Mouse (Mus musculus) CD4-positive helper T cell, adult 2 months (primary cell): ENCODE measurements around the gene AU022252.
A peak's percentile ranks its signal among the peaks of the same experiment; 100 is the strongest.

ENCODE experiments used
- DNase-seq: peaks from one replicate; pipeline ENCODE4 v3.0.0-alpha.2; 2012; ENCODE audit warnings: low read depth, missing footprints, low spot score

AU022252 gene

GRCm38 (mm10) chr4:119244468-119245240, 12.1 kb upstream of the AU022252 start:
- DNase-seq: no peak

DNA sequence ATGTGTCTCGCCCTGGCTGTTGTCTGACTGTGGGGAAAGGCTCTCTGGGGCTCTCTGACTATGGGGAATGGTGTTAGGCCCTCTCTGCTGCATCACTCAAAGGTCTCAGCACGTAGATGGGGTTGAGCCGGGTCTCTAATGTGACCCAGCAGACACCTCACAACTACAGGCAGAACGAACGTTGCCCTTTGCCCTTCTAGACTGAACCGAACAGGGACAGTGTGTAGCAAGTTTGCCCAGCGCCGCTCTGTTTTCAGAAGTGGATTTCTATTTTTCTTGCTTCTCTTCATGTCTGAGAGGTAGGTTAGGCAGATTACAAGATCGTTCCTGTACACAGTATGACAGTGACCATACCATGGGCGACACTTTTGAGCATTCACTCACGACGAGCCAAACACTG, 10.1 kb upstream of the AU022252 start:
- no peak for DNase-seq

GRCm38 (mm10) chr4:119241664-119242063, 9.2 kb upstream of the AU022252 start:
- DNase-seq: no peak

- peak; percentile 78 for DNase-seq
Measured at GRCm38 (mm10) chr4:119239181-119239682, 6.7 kb upstream of the AU022252 start.

- DNase-seq: no peak
Measured at GRCm38 (mm10) chr4:119238661-119239060, 6.1 kb upstream of the AU022252 start.

DNA sequence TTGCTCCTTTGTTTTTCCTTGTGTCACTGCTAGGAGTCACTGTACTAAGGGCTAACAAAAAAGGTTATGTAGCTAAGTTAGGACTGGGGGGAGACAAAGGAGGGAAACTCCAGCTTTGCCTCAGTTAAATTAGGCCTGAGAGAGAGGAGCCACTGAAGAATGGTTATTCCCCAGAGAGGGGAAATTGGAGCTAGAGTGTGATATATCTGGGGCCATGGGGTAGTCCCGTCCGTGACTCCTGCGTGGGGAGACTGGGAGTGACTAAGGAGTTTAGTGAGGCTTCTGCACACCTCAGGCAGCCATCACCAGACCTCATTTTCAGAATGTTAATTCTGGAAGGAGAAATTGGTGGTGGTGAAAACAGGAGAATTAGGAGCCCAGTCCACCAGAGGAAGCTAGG, 1.8 kb upstream of the AU022252 start:
- no peak for DNase-seq

GRCm38 (mm10) chr4:119233256-119233901, 867 bp upstream of the AU022252 start:
- DNase-seq: no peak

DNA sequence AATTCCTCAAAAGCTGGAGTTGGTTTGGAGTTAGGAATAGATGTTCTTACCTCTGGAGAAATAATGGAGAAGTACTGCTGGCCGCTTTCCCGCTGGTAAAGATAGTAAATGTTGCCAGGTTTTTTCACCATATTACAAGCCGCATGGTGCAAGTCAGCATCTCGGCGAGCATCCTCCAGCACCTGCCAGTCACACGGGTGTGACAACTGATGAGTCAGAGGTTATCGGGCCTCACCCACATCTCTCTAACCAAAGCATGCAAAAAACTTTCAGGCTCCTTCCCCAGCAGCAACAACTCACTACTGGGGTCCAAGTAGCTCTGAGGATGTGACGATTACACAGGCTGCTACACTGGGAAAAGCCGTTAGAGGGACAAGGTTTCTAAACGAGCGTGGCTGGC, 5.8 kb downstream of the AU022252 start:
- no peak for DNase-seq

- no peak for DNase-seq
Measured at GRCm38 (mm10) chr4:119225719-119226118, 6.8 kb downstream of the AU022252 start.

GRCm38 (mm10) chr4:119224534-119224933, 8.0 kb downstream of the AU022252 start:
- DNase-seq: no peak

DNA sequence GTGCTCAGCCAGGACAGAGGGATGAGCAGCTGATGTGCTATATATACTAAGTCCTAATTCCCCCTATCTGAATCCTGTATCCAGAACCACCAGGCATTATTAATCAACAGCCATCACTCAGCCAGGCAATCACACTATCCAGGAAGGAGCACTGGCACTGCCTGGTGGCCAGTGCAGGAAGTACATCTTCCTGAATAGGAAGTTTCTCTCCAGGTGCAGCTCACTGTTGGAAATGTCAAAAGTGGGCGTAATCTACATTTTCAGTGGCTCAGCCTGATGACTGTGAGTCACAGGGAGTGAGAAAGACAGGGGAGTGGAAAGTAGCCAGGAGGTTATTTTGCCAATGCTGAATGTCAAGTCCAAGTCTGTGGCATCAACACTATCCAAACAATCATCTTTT, 8.8 kb downstream of the AU022252 start:
- peak; percentile 38 for DNase-seq

DNA sequence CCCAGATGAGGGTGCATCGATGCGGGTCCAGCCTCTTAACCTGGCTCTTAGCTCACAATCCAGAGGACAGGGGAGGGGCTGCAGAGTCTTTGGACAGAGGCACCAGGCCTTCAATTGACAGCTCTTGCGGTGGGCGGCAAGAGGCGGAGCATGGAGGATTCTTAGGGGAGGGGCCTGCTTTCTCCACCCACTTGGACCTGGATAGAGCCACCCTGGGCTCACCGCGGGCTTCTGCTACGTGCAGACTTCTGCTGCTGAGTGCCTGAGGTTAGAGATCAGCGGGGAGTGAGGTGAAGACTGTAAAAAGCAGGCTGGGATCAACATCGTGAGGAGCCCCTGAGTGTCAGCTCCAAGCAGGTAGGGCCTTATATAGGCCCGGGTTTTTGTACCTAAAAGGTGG, 14.3 kb downstream of the AU022252 start, which contains the start of gene Tmem269:
TSS of gene Tmem269 (minus strand) at position 49 of the 400 bp plus-strand sequence.
- DNase-seq: no peak

DNA sequence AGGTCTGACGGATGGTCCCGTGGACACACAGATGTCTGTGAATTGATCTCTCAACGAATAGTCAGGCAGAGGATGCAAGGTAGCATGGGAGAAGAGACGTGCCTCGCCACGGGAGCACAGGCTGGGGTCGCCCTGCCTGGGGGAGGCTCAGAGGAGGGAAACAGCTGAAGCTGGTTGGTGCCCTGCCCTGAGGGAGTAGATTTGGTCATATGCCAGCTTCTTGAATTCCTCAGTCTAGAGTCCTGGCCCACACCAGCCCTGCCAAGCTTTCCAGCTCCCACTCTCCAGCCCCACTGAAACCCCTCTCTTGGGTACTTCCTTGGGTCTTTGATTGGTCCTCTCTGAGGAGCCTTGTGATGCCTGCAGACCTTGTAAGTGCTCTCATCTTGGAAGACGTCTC, 15.8 kb downstream of the AU022252 start:
- DNase-seq: no peak

DNA sequence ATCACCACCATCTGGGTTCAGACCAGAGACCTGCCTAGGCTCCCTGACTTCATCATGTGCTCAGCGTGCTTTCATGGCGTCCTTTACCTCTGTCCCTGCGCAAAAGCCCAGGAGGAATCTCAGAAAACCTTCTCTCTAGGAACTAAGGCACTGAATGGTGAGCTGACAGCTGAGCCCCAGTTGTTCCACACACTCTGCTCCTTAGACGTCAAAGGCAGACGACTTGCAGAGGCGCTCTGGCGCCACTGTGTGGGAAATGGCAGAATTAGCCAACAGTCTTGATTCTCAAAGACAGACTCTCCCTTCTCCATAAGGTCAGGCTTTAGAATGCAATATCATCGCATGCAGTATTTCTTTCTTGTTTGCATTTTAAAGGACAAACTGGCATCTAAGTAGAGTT, 27.8 kb downstream of the AU022252 start:
- peak; percentile 54 for DNase-seq

DNA sequence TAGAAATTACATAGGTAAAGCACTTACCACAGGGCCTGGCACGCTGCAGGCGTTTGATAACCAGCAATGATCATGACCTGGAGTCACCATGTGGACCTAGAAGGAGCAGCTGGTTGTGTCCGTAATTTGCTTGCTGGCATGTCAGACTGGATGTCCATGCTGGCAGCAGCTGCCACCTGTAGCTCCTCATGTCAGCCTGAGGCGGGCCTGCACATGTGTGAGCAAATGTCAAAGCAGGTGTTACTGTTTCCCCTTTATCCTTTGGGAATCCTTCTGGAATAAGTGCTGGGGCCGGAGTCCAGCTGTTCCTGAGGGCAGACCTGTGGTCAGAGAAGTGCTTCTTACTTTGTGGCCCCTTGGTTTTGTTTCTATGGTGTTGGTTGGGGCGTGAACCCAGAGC, 34.4 kb downstream of the AU022252 start:
- no peak for DNase-seq

- DNase-seq: no peak
Measured at GRCm38 (mm10) chr4:119195582-119196320, 36.8 kb downstream of the AU022252 start.

- DNase-seq: peak; percentile 91
Measured at GRCm38 (mm10) chr4:119194909-119195581, 37.5 kb downstream of the AU022252 start, which contains the start of gene Svbp. Svbp (plus strand) TSS chr4:119195306.

DNA sequence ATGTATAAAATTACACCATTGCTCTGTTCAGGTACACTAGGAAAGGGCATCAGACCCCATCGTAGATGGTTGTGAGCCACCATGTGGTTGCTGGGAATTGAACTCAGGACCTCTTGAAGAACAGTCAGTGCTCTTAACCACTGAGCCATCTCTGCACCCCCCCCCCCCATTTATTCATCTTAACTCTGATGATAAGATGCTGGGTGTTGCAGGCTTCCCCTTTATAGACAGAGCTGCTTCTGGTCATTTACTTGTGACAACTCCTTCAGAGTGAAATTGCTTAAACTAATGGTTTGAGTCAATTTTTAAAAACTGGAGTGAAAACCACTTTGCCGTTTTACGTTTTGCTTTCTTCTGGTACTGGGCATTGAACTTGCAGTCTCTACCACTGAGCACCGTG, 39.8 kb downstream of the AU022252 start:
- DNase-seq: no peak

- no peak for DNase-seq
Measured at GRCm38 (mm10) chr4:119191273-119191672, 41.2 kb downstream of the AU022252 start.

DNA sequence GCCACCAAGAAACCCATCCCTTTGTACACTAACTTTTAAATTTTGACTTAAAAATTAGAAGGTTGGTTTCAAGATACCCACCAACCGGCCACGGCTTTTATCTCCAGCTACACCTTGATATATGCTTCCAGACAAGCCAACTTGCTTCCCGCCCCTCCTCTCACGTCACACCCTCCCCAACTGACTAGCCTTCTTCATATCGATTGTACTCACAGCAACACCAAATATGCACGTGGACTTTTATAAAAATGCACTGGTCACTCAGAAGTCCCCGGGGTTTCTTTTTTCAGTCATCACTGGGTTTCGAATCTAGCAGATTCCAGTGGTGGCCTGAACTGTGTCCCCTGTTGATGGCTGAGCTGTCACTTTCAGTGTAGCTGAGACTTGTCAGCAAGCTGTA, 41.9 kb downstream of the AU022252 start:
- DNase-seq: no peak

DNA sequence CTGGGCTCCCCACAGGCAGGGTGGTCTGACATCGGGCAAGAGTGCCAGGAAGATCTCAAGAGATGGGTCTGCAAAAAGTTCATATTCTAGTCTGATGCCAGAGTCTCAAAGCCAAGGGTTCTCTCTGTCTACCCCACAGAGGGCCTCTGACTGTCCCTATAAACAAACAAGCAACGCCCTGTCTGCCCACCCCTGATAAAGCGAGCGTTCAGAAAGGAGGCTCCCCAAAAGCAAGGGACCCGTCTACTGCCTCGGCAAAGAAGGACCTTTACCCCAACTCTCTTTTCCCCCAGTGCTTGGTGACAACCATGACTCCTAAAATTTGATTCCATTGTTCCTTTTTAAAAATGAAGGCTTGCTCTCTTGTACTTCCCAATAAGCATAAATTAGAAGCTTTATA, 42.6 kb downstream of the AU022252 start, which contains the start of gene Ermap:
TSS of gene Ermap (minus strand) at position 148 of the 400 bp plus-strand sequence.
- DNase-seq: no peak
